Mouse (Mus musculus): ENCODE results near the gene Slc7a6. TPM values are rescaled to one million over a fixed set of nuclear protein-coding genes. Genes with fewer than 3 reads are reported as not detected.

Slc7a6 gene
- polyA plus RNA-seq, 1 experiment from 2014 or later, result 40.4 TPM

DNA sequence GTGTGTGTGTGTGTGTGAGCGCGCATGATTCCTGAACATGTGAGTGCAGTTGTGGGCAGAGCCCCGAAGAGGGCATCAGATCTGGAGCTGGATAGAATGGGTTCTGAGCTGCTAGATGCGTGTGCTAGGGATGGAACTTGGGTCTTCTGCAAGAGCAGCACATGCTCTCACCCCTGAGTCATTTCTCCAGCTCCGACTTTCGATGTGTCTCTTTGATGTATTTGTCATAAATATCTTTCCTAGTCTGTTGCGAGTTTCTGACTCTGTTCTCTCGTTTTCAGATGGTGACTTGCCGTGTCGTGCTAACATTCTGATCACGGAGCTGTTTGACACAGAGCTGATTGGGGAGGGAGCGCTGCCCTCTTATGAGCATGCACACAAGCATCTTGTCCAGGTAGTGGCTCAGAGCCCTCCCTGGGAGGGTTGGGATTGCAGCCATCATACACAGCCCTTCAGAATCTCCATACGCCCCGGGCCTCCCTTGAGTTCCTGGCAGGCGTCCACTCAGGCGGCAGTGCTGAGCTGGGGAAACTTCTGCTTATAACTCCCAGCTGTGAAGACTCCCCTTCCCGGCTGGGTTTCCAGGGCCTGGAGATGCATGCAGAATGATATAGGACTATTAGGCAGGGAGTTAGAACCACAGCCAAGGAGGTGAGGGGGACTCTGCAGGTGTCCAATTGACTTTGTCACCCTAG lies 66.1 kb downstream of the Slc7a6 start:
- Histone ChIP-seq H3K36me3 (ENCODE audit: control insufficient read depth, insufficient read depth, low read length) (peaks cover 78% of the 10 kb centered on the region), H3K4me3 (ENCODE audit: control insufficient read depth in 1 of 2, insufficient read depth in 1 of 2, low read depth in 1 of 2, low read length in 2 of 2) (no peak overlapping the region), H3K27me3 (ENCODE audit: control insufficient read depth, insufficient read depth, low read length) (no peaks in the 10 kb centered on the region), H3K9ac (ENCODE audit: low read length) (no peak overlapping the region), H3K9me3 (ENCODE audit: control insufficient read depth, low read length) (no peaks in the 10 kb centered on the region), H3K4me1 (ENCODE audit: control insufficient read depth in 2 of 2, insufficient read depth in 2 of 2, low read length in 2 of 2) (no peaks in the 10 kb centered on the region), H3K27ac (replicated peaks in 1 of 2; ENCODE audit: control insufficient read depth in 1 of 2, insufficient read depth in 1 of 2, low read depth in 2 of 2, low read length in 2 of 2) (no peak overlapping the region), H3K4me2 (ENCODE audit: low read length) (no peak overlapping the region)
- WGBS, result 78% methylated on average over 17 of the region's 17 CpGs
- ATAC-seq (ENCODE audit: insufficient number of reproducible peaks, insufficient read depth, low FRiP score, low read depth), result no peak

DNA sequence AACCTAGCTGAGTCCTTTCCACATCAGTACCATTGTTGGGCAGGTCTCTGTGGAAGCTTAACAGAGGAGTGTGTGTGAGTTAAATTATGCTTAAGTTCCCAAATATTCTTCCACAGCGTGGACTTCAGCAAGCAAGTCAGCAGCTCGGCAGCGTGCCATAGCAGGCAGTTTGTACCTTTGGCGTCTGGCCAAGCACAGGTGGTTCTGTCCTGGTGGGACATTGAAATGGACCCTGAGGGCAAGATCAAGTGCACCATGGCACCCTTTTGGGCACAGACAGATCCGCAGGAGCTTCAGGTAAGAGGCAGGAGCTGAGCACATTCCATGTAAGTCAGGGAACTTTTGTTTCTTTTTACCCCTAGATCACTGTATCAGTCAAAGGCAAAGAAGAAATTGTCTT lies 68.4 kb downstream of the Slc7a6 start:
- WGBS, result 87% methylated on average over 5 of the region's 5 CpGs
- H3K9ac ChIP-seq (ENCODE audit: low read length), result no peak overlapping the region
- H3K9me3 ChIP-seq (ENCODE audit: control insufficient read depth, low read length), result no peaks in the 10 kb centered on the region
- H3K4me1 ChIP-seq (ENCODE audit: control insufficient read depth in 2 of 2, insufficient read depth in 2 of 2, low read length in 2 of 2), result no peaks in the 10 kb centered on the region
- H3K36me3 ChIP-seq (ENCODE audit: control insufficient read depth, insufficient read depth, low read length), result peaks cover 77% of the 10 kb centered on the region
- ATAC-seq (ENCODE audit: insufficient number of reproducible peaks, insufficient read depth, low FRiP score, low read depth), result no peak
- no peaks in the 10 kb centered on the region for H3K27me3 ChIP-seq (ENCODE audit: control insufficient read depth, insufficient read depth, low read length)
- H3K4me2 ChIP-seq (ENCODE audit: low read length), result no peak overlapping the region
- H3K27ac ChIP-seq (replicated peaks in 1 of 2; ENCODE audit: control insufficient read depth in 1 of 2, insufficient read depth in 1 of 2, low read depth in 2 of 2, low read length in 2 of 2), result no peak overlapping the region
- H3K4me3 ChIP-seq (ENCODE audit: control insufficient read depth in 1 of 2, insufficient read depth in 1 of 2, low read depth in 1 of 2, low read length in 2 of 2), result no peak overlapping the region

Other genes starting within 250 kb of the Slc7a6 start
- 0.43 and 1.1 TPM in 2 replicates for gene Ctrl, start 235.0 kb upstream of the Slc7a6 start, polyA plus RNA-seq (2014; fragmentation: Nextera tagmentation; extraction: Ambion mirVana)
- gene Psmb10, start 230.4 kb upstream of the Slc7a6 start, polyA plus RNA-seq (2014; fragmentation: Nextera tagmentation; extraction: Ambion mirVana), result 73.7 and 74.2 TPM in 2 replicates
- 1.2 and 1.3 TPM in 2 replicates for gene Lcat, start 225.5 kb upstream of the Slc7a6 start, polyA plus RNA-seq (2014; fragmentation: Nextera tagmentation; extraction: Ambion mirVana)
- gene Slc12a4, start 202.8 kb upstream of the Slc7a6 start, polyA plus RNA-seq (2014; fragmentation: Nextera tagmentation; extraction: Ambion mirVana), result 32.7 and 38.4 TPM in 2 replicates
- not detected in 2 replicates for gene Dpep3, start 189.4 kb upstream of the Slc7a6 start, polyA plus RNA-seq (2014; fragmentation: Nextera tagmentation; extraction: Ambion mirVana)
- 13.5 and 15.2 TPM in 2 replicates for gene Dus2, start 177.5 kb upstream of the Slc7a6 start, polyA plus RNA-seq (2014; fragmentation: Nextera tagmentation; extraction: Ambion mirVana)
- gene Dpep2nb, start 162.9 kb upstream of the Slc7a6 start, polyA plus RNA-seq (2014; fragmentation: Nextera tagmentation; extraction: Ambion mirVana), result 0.24 TPM in 1 of 2 replicates, not detected in the other
- 11.6 and 13.1 TPM in 2 replicates for gene Ddx28, start 157.0 kb upstream of the Slc7a6 start, polyA plus RNA-seq (2014; fragmentation: Nextera tagmentation; extraction: Ambion mirVana)
- 4.5 and 4.7 TPM in 2 replicates for gene Nfatc3, start 110.0 kb upstream of the Slc7a6 start, polyA plus RNA-seq (2014; fragmentation: Nextera tagmentation; extraction: Ambion mirVana)
- 0.34 and 0.55 TPM in 2 replicates for gene Esrp2, start 31.9 kb upstream of the Slc7a6 start, polyA plus RNA-seq (2014; fragmentation: Nextera tagmentation; extraction: Ambion mirVana)
- 2.4 and 2.5 TPM in 2 replicates for gene Pla2g15, start 18.5 kb upstream of the Slc7a6 start, polyA plus RNA-seq (2014; fragmentation: Nextera tagmentation; extraction: Ambion mirVana)
- 18.7 and 20.9 TPM in 2 replicates for gene Slc7a6os, start 42.1 kb downstream of the Slc7a6 start, polyA plus RNA-seq (2014; fragmentation: Nextera tagmentation; extraction: Ambion mirVana)
- 33.7 and 33.9 TPM in 2 replicates for gene Prmt7, start 42.1 kb downstream of the Slc7a6 start, polyA plus RNA-seq (2014; fragmentation: Nextera tagmentation; extraction: Ambion mirVana)
- gene Smpd3, start 169.1 kb downstream of the Slc7a6 start, polyA plus RNA-seq (2014; fragmentation: Nextera tagmentation; extraction: Ambion mirVana), result 1.5 and 1.9 TPM in 2 replicates
- 14.3 and 14.4 TPM in 2 replicates for gene Zfp90, start 246.5 kb downstream of the Slc7a6 start, polyA plus RNA-seq (2014; fragmentation: Nextera tagmentation; extraction: Ambion mirVana)

Measured in heart, embryonic 14.5 days (tissue).